Mouse (Mus musculus): ENCODE data around the gene Optn.
A peak's percentile ranks its signal among the peaks of the same experiment; 100 is the strongest.
"Not testable (repeated sequence)": the region's sequence is repeated elsewhere in the genome, so short reads cannot be mapped to it uniquely, and the experiment has no call there.

Gene Optn

GRCm38 (mm10) chr2:5063299-5064205 is at the start of gene Optn:
Gene Optn, minus strand, starts transcription at chr2:5064051.
- DNase-seq (ENCODE audit: low spot score in 2 of 2), result peak; percentile 28 to 83

- DNase-seq (ENCODE audit: low spot score in 2 of 2), result no peak
Observed at GRCm38 (mm10) chr2:5112785-5113291, 49.0 kb upstream of the Optn start.

GRCm38 (mm10) chr2:5102891-5103290 is 39.0 kb upstream of the Optn start:
- no peak for DNase-seq (ENCODE audit: low spot score in 2 of 2)

- peak in 1 of 2 experiments; percentile 26 for DNase-seq (ENCODE audit: low spot score in 2 of 2)
Observed at GRCm38 (mm10) chr2:5101743-5102245, 37.9 kb upstream of the Optn start.

- DNase-seq (ENCODE audit: low spot score in 2 of 2), result no peak
Observed at GRCm38 (mm10) chr2:5099176-5099575, 35.3 kb upstream of the Optn start.

DNA sequence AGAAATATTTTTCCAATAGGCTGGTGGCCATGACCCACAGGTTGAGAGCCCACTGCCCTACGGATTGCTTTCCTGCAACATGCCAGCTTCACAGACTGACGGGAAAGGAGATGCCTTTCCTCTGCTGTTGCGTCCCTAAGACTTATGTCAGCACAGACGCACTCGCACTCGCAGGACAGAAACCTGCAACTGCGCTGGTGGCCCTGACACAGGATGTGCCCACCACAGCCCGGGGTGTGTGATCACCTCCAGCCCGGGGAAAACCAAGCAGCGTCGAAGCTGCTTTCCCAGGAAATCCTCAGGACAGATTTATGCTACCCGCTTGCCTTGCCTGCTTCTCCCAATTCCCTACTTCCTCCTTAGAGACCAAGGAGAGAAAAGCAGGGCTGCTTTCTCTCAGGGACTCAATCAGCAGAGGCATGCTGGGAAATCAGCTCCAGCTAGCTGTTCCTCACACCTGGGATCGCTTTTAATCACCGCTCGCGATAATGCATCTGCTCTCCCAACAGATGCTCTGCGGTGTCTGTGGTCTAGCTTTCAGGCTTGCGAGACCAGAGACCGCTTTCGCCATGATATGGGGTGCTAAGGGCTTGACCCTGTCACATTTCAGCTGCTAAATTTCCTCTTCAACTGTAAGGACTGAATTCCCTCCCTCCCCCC is 34.1 kb upstream of the Optn start:
- DNase-seq (ENCODE audit: low spot score in 2 of 2), result no peak

- no peak for DNase-seq (ENCODE audit: low spot score in 2 of 2)
Observed at GRCm38 (mm10) chr2:5095316-5095715, 31.5 kb upstream of the Optn start.

DNA sequence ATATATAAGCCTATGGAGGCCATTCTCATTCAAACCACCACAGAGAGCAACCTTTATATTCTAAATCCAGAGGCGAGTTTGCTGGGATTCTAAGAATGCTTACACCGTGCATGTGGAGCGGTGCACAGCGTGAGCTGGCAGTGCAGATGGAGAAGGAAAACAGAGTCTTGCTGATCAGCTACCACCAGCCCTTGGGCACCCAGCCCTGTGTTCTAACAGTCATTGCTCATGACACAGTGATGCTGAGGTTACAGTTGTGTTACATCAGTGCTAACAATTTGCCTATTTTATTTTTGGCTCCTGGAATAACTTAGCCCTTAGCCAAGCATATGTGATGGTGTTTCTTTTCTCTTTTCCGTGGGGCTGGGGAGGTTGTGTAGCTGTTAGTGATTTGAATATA is 31.0 kb upstream of the Optn start:
- DNase-seq (ENCODE audit: low spot score in 2 of 2), result peak in 1 of 2 experiments; percentile 19

GRCm38 (mm10) chr2:5090385-5090784 is 26.5 kb upstream of the Optn start:
- peak in 1 of 2 experiments; percentile 46 for DNase-seq (ENCODE audit: low spot score in 2 of 2)

- no peak for DNase-seq (ENCODE audit: low spot score in 2 of 2)
Observed at GRCm38 (mm10) chr2:5087667-5088066, 23.8 kb upstream of the Optn start.

DNA sequence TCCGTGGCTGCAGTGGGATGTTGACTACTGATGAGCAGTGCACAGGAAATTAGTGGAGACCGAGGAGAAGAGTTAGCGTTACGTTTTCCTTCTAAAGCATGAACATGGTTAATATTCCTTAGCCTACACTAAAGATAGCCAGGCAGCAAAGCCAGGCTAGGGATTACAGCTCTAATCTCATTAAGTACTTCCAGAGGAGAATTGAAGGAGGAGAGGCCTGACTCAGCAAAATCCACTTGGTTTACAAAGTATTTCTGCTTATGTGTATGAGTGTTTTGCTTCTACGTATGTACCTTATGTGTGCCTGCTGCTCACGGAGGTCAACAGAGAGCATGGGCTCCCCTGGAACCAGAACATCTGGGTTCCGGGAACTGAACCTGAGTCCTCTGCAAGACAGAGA is 19.9 kb upstream of the Optn start:
- DNase-seq (ENCODE audit: low spot score in 2 of 2), result no peak

DNA sequence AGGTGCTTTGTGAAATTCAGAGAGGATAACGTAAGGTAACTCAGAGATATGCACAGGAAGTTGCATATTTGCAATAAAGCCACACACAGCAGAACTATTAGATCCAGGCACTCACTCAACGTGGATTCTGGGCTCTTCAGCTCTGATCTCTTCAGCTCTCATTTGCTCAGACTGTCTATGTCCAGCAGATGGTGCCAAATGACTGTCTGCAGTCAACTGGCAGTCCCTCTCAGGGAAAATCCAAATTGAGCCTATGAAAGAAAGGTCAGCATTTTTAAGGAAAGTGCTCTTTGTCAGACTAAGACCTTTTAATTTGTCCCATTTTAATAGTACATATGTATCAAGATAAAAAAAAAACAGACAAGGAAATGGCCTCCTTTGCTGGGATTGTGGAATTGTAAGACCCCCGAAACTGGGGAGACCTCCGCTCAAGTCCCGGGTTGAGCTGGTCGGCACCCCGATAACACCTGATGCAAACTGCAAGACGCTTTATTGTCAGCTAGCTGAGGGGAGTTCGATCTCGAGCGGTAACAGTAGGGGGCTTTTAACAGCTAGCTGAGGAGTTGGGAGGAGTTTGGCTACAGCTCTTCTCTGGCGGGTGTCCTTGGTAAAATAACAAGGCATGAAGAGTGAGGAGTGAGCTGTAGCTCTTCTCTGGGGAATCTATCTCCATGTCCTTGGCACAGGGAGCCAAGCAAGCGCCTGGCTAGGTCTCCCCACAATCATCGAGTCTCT is 16.4 kb upstream of the Optn start:
- peak in 1 of 2 experiments; percentile 34 for DNase-seq (ENCODE audit: low spot score in 2 of 2)

GRCm38 (mm10) chr2:5077937-5078336 is 14.1 kb upstream of the Optn start:
- no peak for DNase-seq (ENCODE audit: low spot score in 2 of 2)

GRCm38 (mm10) chr2:5077490-5077889 is 13.6 kb upstream of the Optn start:
- DNase-seq (ENCODE audit: low spot score in 2 of 2), result no peak

DNA sequence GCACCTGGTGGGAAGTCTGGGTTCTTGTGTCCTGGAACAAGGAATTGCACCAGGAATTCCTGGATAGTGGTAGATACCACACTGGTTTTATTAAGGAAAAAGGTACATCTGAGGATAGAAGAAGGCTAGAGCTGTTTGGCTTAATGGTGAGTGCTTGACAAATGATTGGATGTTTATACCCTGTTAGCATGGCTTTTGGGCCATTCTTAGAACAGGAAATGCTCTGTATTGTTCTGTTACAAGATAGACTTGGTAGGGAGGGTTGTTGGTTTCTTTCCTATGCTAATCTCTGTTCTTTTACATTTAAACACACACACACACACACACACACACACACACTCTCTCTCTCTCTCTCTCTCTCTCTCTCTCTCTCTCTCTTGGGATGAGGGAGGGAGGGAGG is 12.0 kb upstream of the Optn start:
- no peak for DNase-seq (ENCODE audit: low spot score in 2 of 2)

DNA sequence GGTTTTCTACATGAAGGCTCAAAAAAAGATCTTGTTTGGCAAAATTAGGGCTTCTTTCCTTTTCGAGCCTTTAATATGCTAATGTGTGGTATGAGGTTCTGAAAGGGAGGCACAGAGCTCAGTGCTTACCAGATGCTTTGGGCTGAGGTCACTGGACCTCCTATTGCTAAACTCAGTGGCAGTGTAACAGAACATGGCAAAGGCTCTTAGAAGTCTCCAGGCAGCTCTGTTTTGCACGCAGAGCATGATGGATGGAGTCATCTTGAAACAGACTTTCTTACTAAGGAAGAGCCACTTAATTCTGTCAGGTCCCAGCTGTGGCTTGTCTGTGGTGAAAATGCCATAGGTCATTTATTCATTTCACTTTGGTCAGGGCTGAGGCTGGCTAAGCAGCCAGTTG is 11.6 kb upstream of the Optn start:
- DNase-seq (ENCODE audit: low spot score in 2 of 2), result no peak

DNA sequence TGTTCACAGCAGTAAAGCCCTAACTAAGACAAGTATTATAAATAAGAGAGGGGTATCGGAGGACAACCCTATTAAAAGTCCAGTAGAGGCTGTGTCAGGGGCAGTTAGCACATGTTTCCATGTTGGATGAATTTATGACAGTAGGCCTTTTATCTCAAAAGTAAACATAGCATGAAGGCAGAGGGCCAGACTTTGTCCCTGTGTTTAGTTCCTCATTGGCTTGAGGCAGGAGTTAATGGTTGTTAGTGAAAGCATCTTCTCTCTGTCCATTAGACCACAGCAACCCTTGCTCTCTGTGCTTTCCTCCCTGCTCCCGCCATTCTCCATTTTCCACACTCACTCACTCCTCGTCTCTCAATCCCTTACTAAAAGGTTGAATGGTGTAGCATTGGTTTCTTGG is 9.9 kb upstream of the Optn start:
- DNase-seq (ENCODE audit: low spot score in 2 of 2), result no peak

- DNase-seq (ENCODE audit: low spot score in 2 of 2), result no peak
Observed at GRCm38 (mm10) chr2:5067951-5068350, 4.1 kb upstream of the Optn start.

- DNase-seq (ENCODE audit: low spot score in 2 of 2), result not testable (repeated sequence)
Observed at GRCm38 (mm10) chr2:5067254-5067653, 3.4 kb upstream of the Optn start.

GRCm38 (mm10) chr2:5064247-5064646 is 396 bp upstream of the Optn start:
- DNase-seq (ENCODE audit: low spot score in 2 of 2), result no peak

DNA sequence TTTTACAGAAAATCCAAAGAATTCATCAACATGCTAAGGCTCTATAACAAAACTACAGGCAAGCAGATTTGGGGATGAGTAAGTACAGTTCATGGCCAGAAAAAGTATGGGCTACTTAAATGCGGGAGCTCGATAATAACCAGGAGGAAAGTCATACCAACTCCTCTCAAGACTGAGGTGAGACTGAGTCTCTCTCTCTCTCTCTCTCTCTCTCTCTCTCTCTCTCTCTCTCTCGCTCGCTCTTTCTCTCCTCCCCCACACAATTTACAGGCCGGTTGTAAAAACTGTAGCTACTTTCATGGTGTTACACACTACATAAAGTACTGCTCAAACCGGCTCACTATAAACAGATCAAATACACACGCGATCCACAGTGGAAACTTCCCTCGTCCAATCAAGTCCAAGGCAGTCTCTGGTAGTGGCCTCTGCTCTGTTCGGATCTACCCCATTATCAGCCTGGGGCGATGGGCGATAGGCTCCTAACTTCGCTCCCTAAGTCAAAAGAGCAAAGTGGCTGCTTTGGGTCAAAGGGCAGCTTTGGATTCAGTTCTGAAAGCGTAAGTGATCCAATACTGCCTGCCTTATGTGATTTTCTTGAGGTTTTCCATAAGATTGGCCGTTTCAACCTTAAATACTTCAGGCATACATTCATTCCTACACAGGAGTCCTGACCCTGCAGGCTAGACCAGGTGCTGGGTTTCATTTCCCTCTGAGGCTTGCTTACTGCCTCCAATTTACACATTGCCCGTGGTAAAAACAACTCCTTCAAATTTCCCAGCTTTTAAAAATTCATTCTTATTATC is 1.2 kb downstream of the Optn start:
- no peak for DNase-seq (ENCODE audit: low spot score in 2 of 2)
